Mouse (Mus musculus) stomach, postnatal 0 days (tissue): ENCODE measurements around the gene Cnih3. TPM values are rescaled to one million over a fixed set of nuclear protein-coding genes. Genes with fewer than 3 reads are reported as not detected.
A peak's percentile ranks its signal among the peaks of the same experiment; 100 is the strongest.

Experiments
- ATAC-seq: fragments of 200-750 bp; cut with Nextera tagmentation; 2 replicates; pipeline ENCODE4 v1.8.0; 2017; ENCODE audit not compliant: low FRiP score, low TSS enrichment
- DNase-seq: peaks from one replicate; pipeline ENCODE4 v3.0.0-alpha.2; 2016; ENCODE audit warnings: low spot score
- H3K27ac ChIP-seq: fragments of 300-500 bp; sonication (generic); replicated peaks from 2 replicates; pipeline ENCODE4 v1.5.1; 2014; ENCODE audit warnings: mild to moderate bottlenecking, control low read depth
- H3K27me3 ChIP-seq: fragments of 300-500 bp; sonication (generic); 2 replicates; pipeline ENCODE4 v1.6.1; 2014; ENCODE audit warnings: low read length; ENCODE audit not compliant: control insufficient read depth, insufficient read depth
- H3K36me3 ChIP-seq: fragments of 300-500 bp; sonication (generic); 2 replicates; pipeline ENCODE4 v1.6.1; 2014; ENCODE audit warnings: low read length, mixed read lengths; ENCODE audit not compliant: control insufficient read depth, insufficient read depth
- H3K4me1 ChIP-seq: fragments of 300-500 bp; sonication (generic); replicated peaks from 2 replicates; pipeline ENCODE4 v1.6.1; 2014; ENCODE audit warnings: antibody characterized with exemption; ENCODE audit not compliant: control insufficient read depth, insufficient read depth
- H3K4me2 ChIP-seq: fragments of 300-500 bp; sonication (generic); replicated peaks from 2 replicates; pipeline ENCODE4 v1.6.1; 2014; ENCODE audit warnings: low read depth, mild to moderate bottlenecking, control low read depth, moderate library complexity
- H3K4me3 ChIP-seq: fragments of 300-500 bp; sonication (generic); 2 replicates; pipeline ENCODE4 v1.5.1; 2014; ENCODE audit warnings: low read depth, low read length, control low read depth
- H3K9ac ChIP-seq: fragments of 300-500 bp; sonication (generic); 2 replicates; pipeline ENCODE4 v1.6.1; 2014; ENCODE audit warnings: mild to moderate bottlenecking, low read length, control low read depth, mixed read lengths
- H3K9me3 ChIP-seq: fragments of 300-500 bp; sonication (generic); 2 replicates; pipeline ENCODE4 v1.6.1; 2016; ENCODE audit warnings: low read length; ENCODE audit not compliant: control insufficient read depth
- CTCF ChIP-seq: IDR thresholded peaks from 2 replicates; pipeline ENCODE4 v1.5.1; 2016; ENCODE audit warnings: antibody characterized with exemption, low read depth, mild to moderate bottlenecking, moderate library complexity
- EP300 ChIP-seq: optimal IDR thresholded peaks from 2 replicates; pipeline ENCODE3; 2016; ENCODE audit warnings: antibody characterized with exemption
- WGBS: fragments of 180-500 bp; shearing (Covaris S2); extraction: QIAGEN DNeasy Blood & Tissue Kit; methylation state at CpG from one replicate; pipeline ENCODE4 v1.1.7; 2014; 5-methylcytosine and 5-hydroxymethylcytosine counted together
- polyA plus RNA-seq: library from polyadenylated mRNA; unstranded; fragments of >200 nt; fragmentation: Nextera tagmentation; extraction: Ambion mirVana; gene quantifications from 2 replicates; pipeline ENCODE4 v1.2.1, GENCODE M21; 2015

Cnih3 gene
- polyA plus RNA-seq, 1 experiment from 2014 or later, result 0.27 TPM

DNA sequence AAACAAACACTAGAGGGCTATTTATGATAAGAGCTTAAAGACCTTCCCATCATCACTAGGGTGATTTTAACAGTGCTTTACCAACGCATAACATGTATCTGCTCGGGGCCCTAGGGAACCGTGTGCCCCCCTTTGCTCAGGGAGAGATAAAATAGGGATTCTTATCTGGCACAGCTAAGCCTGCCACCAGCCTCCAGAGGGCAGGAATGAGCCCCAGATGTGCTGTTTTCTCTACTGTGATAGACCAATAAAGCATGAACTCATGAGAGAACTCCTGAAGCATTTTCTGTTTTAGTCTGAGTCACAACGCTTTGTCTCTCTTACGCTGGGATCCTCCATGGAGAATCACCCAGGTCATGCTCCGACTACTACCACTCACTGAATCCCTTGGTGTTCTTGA, 15.6 kb upstream of the Cnih3 start:
- H3K27ac ChIP-seq, result no peak overlapping the region
- H3K4me3 ChIP-seq, result no peak overlapping the region
- DNase-seq (no peak), ATAC-seq (no peak)
- no peaks in the 10 kb centered on the region for H3K36me3 ChIP-seq
- no peaks in the 10 kb centered on the region for H3K9me3 ChIP-seq
- no peak overlapping the region for H3K4me2 ChIP-seq
- 89% methylated on average over 6 of the region's 6 CpGs for WGBS
- no peak for TF ChIP-seq EP300
- peak; percentile 32; the same call in 1 of the 2 replicates for TF ChIP-seq CTCF
- no peak overlapping the region for H3K9ac ChIP-seq
- H3K4me1 ChIP-seq, result no peaks in the 10 kb centered on the region
- H3K27me3 ChIP-seq, result no peaks in the 10 kb centered on the region

DNA sequence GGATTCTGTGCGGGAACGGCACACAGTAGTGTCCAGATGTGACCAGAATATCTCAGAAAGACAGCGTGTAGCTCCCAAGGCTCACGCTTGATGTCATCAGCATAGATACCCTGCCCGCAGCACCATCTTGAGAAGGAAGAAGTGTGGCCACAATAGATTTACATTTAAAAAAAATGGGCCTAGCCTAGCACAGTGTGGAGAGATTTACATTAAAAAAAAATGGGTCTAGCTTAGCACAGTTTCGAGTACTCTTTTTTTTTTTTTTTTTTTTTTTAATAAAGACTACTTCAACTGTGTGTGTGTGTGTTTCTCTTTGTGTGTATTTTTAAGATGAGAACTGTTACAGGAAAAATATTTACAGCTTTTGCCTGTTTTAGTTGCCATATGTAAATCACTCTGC, 13.3 kb upstream of the Cnih3 start:
- no peak overlapping the region for H3K9ac ChIP-seq
- H3K27me3 ChIP-seq, result no peaks in the 10 kb centered on the region
- no peaks in the 10 kb centered on the region for H3K36me3 ChIP-seq
- H3K4me2 ChIP-seq, result no peak overlapping the region
- H3K27ac ChIP-seq, result no peak overlapping the region
- no peak overlapping the region for H3K4me3 ChIP-seq
- ATAC-seq, result no peak
- 88% methylated on average over 6 of the region's 6 CpGs for WGBS
- no peak for DNase-seq
- no peaks in the 10 kb centered on the region for H3K4me1 ChIP-seq
- H3K9me3 ChIP-seq, result no peaks in the 10 kb centered on the region
- no peak for TF ChIP-seq CTCF
- TF ChIP-seq EP300, result no peak

- no peaks in the 10 kb centered on the region for H3K36me3 ChIP-seq
- no peaks in the 10 kb centered on the region for H3K4me1 ChIP-seq
- 22% methylated on average over 15 of the region's 15 CpGs for WGBS
- H3K9ac ChIP-seq, result no peak overlapping the region
- H3K4me3 ChIP-seq, result no peak overlapping the region
- no peak overlapping the region for H3K4me2 ChIP-seq
- H3K27me3 ChIP-seq, result no peaks in the 10 kb centered on the region
- DNase-seq (peak; percentile 83), ATAC-seq (peak; percentile 90)
- H3K9me3 ChIP-seq, result no peaks in the 10 kb centered on the region
- TF ChIP-seq CTCF (no peak), EP300 (no peak)
- H3K27ac ChIP-seq, result no peak overlapping the region
Measured at GRCm38 (mm10) chr1:181345547-181345946, 6.9 kb upstream of the Cnih3 start.

- peak overlapping the region; percentile 47; the same call in 1 of the 2 replicates for H3K9ac ChIP-seq
- no peak for DNase-seq
- H3K9me3 ChIP-seq, result no peaks in the 10 kb centered on the region
- TF ChIP-seq CTCF (no peak), EP300 (no peak)
- WGBS, result 6% methylated on average over 3 of the region's 3 CpGs
- peak overlapping the region; percentile 95 for H3K4me2 ChIP-seq
- no peaks in the 10 kb centered on the region for H3K36me3 ChIP-seq
- no peaks in the 10 kb centered on the region for H3K27me3 ChIP-seq
- peak overlapping the region; percentile 49 for H3K4me3 ChIP-seq
- ATAC-seq, result no peak; the same call in 1 of the 2 replicates
- no peak overlapping the region for H3K27ac ChIP-seq
- H3K4me1 ChIP-seq, result peaks cover 4% of the 10 kb centered on the region; the same call in 1 of the 2 replicates
Measured at GRCm38 (mm10) chr1:181352043-181352366, 423 bp upstream of the Cnih3 start.

DNA sequence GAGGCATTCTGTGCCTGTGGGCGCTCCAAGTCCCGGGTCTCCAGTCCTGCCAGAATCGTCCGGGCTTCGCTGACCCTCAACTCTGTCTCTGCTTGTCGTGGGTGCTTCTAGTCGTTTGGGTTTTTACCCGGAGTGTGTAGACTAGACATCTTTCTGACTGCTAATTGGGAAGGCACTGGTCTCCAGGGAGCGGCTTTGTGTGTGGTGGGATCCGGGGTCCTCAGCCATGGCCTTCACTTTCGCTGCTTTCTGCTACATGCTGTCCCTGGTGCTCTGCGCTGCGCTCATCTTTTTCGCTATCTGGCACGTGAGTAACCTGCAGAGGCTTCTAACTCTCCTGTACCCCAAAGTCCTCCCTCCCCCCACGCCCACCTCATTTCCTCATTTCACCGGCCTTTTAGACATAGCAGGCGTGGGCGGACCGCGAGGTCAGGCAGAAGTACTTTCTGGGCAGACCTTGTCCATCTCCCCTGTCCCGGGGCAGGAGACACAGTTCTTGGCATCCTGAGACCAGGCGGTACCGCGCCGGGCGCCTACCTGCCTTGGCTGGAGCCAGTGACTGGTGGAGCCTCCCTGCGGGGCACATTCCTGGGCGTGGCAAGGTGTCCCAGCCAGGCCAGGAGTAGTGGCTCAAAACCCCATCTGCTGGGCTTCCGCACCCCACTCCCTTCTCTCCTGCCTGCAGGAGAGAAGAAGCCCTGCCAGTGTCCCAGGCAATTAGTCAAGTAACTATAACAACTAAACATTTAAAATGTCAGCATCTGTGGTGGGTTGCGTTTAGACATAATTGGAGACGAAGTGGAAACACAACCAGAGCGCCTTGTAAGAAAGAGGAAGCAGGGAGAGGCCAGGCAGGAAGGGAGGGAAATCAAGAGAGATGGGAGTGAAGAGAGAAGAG, 1.0 kb downstream of the Cnih3 start:
- no peaks in the 10 kb centered on the region for H3K27me3 ChIP-seq
- H3K9ac ChIP-seq, result peak overlapping the region; percentile 47; the same call in 1 of the 2 replicates
- no peak overlapping the region for H3K27ac ChIP-seq
- H3K4me2 ChIP-seq, result peak overlapping the region; percentile 95
- no peaks in the 10 kb centered on the region for H3K36me3 ChIP-seq
- peak; percentile 38; the same call in 1 of the 2 replicates for ATAC-seq
- TF ChIP-seq EP300 (no peak), CTCF (0 out of 2 replicates have a peak, but pooled peaks have one; percentile 5)
- WGBS, result 5% methylated on average over 33 of the region's 33 CpGs
- H3K4me1 ChIP-seq, result peaks cover 4% of the 10 kb centered on the region; the same call in 1 of the 2 replicates
- peak overlapping the region; percentile 49 for H3K4me3 ChIP-seq
- H3K9me3 ChIP-seq, result no peaks in the 10 kb centered on the region
- DNase-seq, result peak; percentile 50

- Histone ChIP-seq H3K4me3 (no peak overlapping the region), H3K4me2 (no peak overlapping the region), H3K36me3 (no peaks in the 10 kb centered on the region), H3K4me1 (peaks cover 4% of the 10 kb centered on the region; the same call in 1 of the 2 replicates), H3K27me3 (no peaks in the 10 kb centered on the region), H3K9ac (no peak overlapping the region), H3K9me3 (no peaks in the 10 kb centered on the region), H3K27ac (no peak overlapping the region)
- TF ChIP-seq CTCF (no peak), EP300 (no peak)
- no peak for ATAC-seq
- WGBS, result 73% methylated on average over 5 of the region's 5 CpGs
- no peak for DNase-seq
Measured at GRCm38 (mm10) chr1:181355683-181356082, 3.3 kb downstream of the Cnih3 start.
